Mouse (Mus musculus): ENCODE results near the gene Ypel1.

DNA sequence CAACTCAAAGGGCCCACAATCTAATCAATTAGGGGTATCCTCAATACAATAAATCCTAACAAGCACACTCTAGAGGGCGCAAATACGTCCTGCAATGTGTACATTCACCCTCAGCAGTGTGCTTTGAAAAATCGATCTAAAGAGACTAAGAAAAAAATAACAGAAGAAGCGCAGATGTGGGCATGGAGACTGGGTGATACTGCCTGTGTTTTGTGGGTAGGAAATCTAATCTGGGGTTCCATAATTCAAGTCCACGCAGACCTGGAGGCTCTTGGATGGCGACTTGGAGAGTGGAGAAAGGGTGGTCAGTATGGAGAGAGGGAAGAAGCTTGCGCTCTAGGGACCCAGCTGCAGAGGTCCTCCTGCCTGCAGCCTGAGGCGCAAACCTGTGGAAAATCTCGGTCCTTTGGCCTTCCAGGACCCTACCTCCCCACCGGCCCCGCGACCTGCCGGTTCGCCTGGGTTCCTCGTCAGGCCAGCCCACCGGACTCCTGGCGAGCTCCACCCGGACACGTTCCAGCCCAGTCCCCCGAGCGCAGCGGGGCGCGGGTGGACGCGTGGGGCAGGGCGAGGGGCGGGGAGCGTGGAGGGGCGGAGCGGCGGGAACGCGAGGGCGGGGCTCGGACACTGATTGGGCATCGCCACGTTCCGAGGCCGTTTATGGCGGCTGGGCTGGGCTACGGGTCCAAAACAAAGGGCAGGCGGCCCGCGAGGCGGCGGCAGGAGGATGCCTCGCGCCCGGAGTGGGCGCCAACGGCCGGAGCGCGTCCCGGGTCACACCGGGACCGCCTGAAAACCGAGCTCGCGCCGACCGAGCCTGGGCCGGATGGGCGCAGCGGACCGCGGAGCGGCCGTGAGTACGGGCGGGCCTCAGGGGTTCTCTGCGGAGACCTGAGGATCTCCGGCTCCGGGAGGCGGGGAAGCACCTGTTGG, at the start of gene Ypel1:
- TF ChIP-seq CTCF (IDR thresholded peaks at IDR 0.05) (peak; percentile 45), EP300 (IDR thresholded peaks at IDR 0.05) (no peak)

All from lung, postnatal 0 days (tissue).